Mouse (Mus musculus) macrophage (primary cell): ENCODE data around the gene Srl. TPM values are rescaled to one million over a fixed set of nuclear protein-coding genes. Genes with fewer than 3 reads are reported as not detected.

ENCODE experiments used
- H3K27ac ChIP-seq: fragments of 350-480 bp; formaldehyde crosslinking; 2 replicates; pipeline ENCODE4 v1.9.0; 2021
- H3K36me3 ChIP-seq: fragments of 350-480 bp; formaldehyde crosslinking; 2 replicates; pipeline ENCODE4 v1.9.0; 2021; ENCODE audit errors: inconsistent target
- H3K4me3 ChIP-seq: fragments of 350-480 bp; formaldehyde crosslinking; 2 replicates; pipeline ENCODE4 v1.9.0; 2021; ENCODE audit errors: inconsistent target
- H3K79me2 ChIP-seq: fragments of 350-480 bp; formaldehyde crosslinking; 2 replicates; pipeline ENCODE4 v1.9.0; 2021; ENCODE audit errors: inconsistent target
- WGBS: methylation state at CpG from one replicate; pipeline ENCODE4 v1.1.7; 2026; ENCODE audit warnings: inconsistent platforms; ENCODE audit not compliant: missing documents; 5-methylcytosine and 5-hydroxymethylcytosine counted together
- polyA plus RNA-seq: library from polyadenylated mRNA; stranded (reverse); fragments of 250-400 nt; gene quantifications from 3 replicates; pipeline ENCODE4 v1.2.4, GENCODE M21; 2018; ENCODE audit warnings: inconsistent platforms

Srl gene
- polyA plus RNA-seq, 1 experiment from 2014 or later: 3.0 TPM

GRCm38 (mm10) chr16:4519157-4519556 is 22.5 kb downstream of the Srl start:
- Histone ChIP-seq H3K36me3 (no peaks in the 10 kb centered on the region), H3K27ac (no peak overlapping the region), H3K79me2 (no peaks in the 10 kb centered on the region), H3K4me3 (no peak overlapping the region)
- WGBS: 10% methylated on average over 4 of the region's 4 CpGs

GRCm38 (mm10) chr16:4517906-4518305 is 23.7 kb downstream of the Srl start:
- Histone ChIP-seq H3K4me3 (no peak overlapping the region), H3K36me3 (no peaks in the 10 kb centered on the region), H3K79me2 (no peaks in the 10 kb centered on the region), H3K27ac (no peak overlapping the region)
- 93% methylated on average over 2 of the region's 2 CpGs for WGBS

- Histone ChIP-seq H3K79me2 (no peaks in the 10 kb centered on the region), H3K27ac (no peak overlapping the region), H3K4me3 (no peak overlapping the region), H3K36me3 (no peaks in the 10 kb centered on the region)
- 89% methylated on average over 3 of the region's 3 CpGs for WGBS
Observed at GRCm38 (mm10) chr16:4514383-4514782, 27.2 kb downstream of the Srl start.

- H3K36me3 ChIP-seq: no peaks in the 10 kb centered on the region
- H3K4me3 ChIP-seq: no peak overlapping the region
- H3K79me2 ChIP-seq: no peaks in the 10 kb centered on the region
- H3K27ac ChIP-seq: no peak overlapping the region
- 40% methylated on average over 3 of the region's 3 CpGs for WGBS
Observed at GRCm38 (mm10) chr16:4512661-4513438, 28.8 kb downstream of the Srl start.

GRCm38 (mm10) chr16:4511371-4511770 is 30.2 kb downstream of the Srl start:
- no peaks in the 10 kb centered on the region for H3K79me2 ChIP-seq
- no peaks in the 10 kb centered on the region for H3K36me3 ChIP-seq
- no peak overlapping the region for H3K27ac ChIP-seq
- no peak overlapping the region for H3K4me3 ChIP-seq
- WGBS: 67% methylated on average over 2 of the region's 2 CpGs

- no peaks in the 10 kb centered on the region for H3K79me2 ChIP-seq
- no peak overlapping the region for H3K4me3 ChIP-seq
- no peaks in the 10 kb centered on the region for H3K36me3 ChIP-seq
- H3K27ac ChIP-seq: no peak overlapping the region
- WGBS: 91% methylated on average over 3 of the region's 3 CpGs
Observed at GRCm38 (mm10) chr16:4506181-4506580, 35.4 kb downstream of the Srl start.

- WGBS: 100% methylated on average over 1 of the region's 1 CpGs
- no peak overlapping the region for H3K4me3 ChIP-seq
- H3K27ac ChIP-seq: no peak overlapping the region
- no peaks in the 10 kb centered on the region for H3K36me3 ChIP-seq
- no peaks in the 10 kb centered on the region for H3K79me2 ChIP-seq
Observed at GRCm38 (mm10) chr16:4503495-4503894, 38.1 kb downstream of the Srl start.

- H3K4me3 ChIP-seq: no peak overlapping the region
- no peaks in the 10 kb centered on the region for H3K36me3 ChIP-seq
- no peak overlapping the region for H3K27ac ChIP-seq
- H3K79me2 ChIP-seq: no peaks in the 10 kb centered on the region
Observed at GRCm38 (mm10) chr16:4502568-4502967, 39.0 kb downstream of the Srl start.

- Histone ChIP-seq H3K27ac (no peak overlapping the region), H3K79me2 (no peaks in the 10 kb centered on the region), H3K36me3 (no peaks in the 10 kb centered on the region), H3K4me3 (no peak overlapping the region)
- 89% methylated on average over 3 of the region's 3 CpGs for WGBS
Observed at GRCm38 (mm10) chr16:4501703-4502102, 39.9 kb downstream of the Srl start.

- no peaks in the 10 kb centered on the region for H3K79me2 ChIP-seq
- peak overlapping the region; percentile 22; the same call in 1 of the 2 replicates for H3K27ac ChIP-seq
- 51% methylated on average over 8 of the region's 8 CpGs for WGBS
- no peaks in the 10 kb centered on the region for H3K36me3 ChIP-seq
- H3K4me3 ChIP-seq: no peak overlapping the region
Observed at GRCm38 (mm10) chr16:4500598-4501385, 40.8 kb downstream of the Srl start.

- no peaks in the 10 kb centered on the region for H3K36me3 ChIP-seq
- WGBS: 93% methylated on average over 8 of the region's 8 CpGs
- no peak overlapping the region for H3K4me3 ChIP-seq
- H3K27ac ChIP-seq: no peak overlapping the region
- no peaks in the 10 kb centered on the region for H3K79me2 ChIP-seq
Observed at GRCm38 (mm10) chr16:4497762-4498607, 43.6 kb downstream of the Srl start.

- no peak overlapping the region for H3K27ac ChIP-seq
- H3K36me3 ChIP-seq: no peaks in the 10 kb centered on the region
- H3K4me3 ChIP-seq: no peak overlapping the region
- no peaks in the 10 kb centered on the region for H3K79me2 ChIP-seq
- 56% methylated on average over 3 of the region's 3 CpGs for WGBS
Observed at GRCm38 (mm10) chr16:4496470-4496869, 45.1 kb downstream of the Srl start.

GRCm38 (mm10) chr16:4495861-4496260 is 45.8 kb downstream of the Srl start:
- WGBS: 91% methylated on average over 5 of the region's 5 CpGs
- H3K4me3 ChIP-seq: no peak overlapping the region

GRCm38 (mm10) chr16:4492777-4493563 is 48.6 kb downstream of the Srl start:
- Histone ChIP-seq H3K4me3 (no peak overlapping the region), H3K27ac (no peak overlapping the region), H3K36me3 (no peaks in the 10 kb centered on the region), H3K79me2 (no peaks in the 10 kb centered on the region)
- WGBS: 76% methylated on average over 2 of the region's 2 CpGs

More at GRCm38 (mm10) chr16:4495861-4496260, 45.8 kb downstream of the Srl start:
- no peaks in the 10 kb centered on the region for H3K36me3 ChIP-seq
- no peaks in the 10 kb centered on the region for H3K79me2 ChIP-seq
- no peak overlapping the region for H3K27ac ChIP-seq
